Mouse (Mus musculus) c-Kit-negative CD71-positive TER-119-positive erythroid progenitor cells, embryonic 14.5 days (primary cell): ENCODE data around the gene Slc7a7.

Experiments used
- DNase-seq: peaks from one replicate; pipeline ENCODE4 v3.0.0-alpha.2; 2013; ENCODE audit warnings: low read depth, low spot score

The Slc7a7 gene

DNA sequence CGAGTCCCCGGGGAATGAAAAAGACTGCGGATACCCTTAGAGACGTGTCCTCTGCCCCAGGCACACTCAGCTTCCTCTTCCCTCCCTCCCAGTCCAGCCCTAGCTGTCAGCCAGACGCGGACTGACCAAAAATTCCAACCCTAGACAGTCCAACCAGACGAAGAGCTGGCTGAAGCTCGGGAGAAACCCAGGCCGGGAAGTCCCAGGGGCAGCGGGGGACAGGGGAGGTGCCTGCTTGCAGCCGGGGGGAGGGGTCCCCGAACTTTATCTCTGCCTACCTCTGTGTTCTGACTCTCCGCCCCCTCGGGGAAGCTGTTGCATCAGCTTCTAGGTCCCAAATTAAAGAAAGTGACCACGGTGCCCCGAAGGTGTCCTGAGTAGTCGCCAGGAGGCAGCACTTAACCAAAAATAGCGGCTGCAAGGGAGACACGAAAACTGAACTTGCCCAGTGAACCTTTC lies at the start of gene Slc7a7:
Gene Slc7a7 (minus strand): TSS at position 158 of the 459 bp plus-strand sequence.
- no peak for DNase-seq

DNA sequence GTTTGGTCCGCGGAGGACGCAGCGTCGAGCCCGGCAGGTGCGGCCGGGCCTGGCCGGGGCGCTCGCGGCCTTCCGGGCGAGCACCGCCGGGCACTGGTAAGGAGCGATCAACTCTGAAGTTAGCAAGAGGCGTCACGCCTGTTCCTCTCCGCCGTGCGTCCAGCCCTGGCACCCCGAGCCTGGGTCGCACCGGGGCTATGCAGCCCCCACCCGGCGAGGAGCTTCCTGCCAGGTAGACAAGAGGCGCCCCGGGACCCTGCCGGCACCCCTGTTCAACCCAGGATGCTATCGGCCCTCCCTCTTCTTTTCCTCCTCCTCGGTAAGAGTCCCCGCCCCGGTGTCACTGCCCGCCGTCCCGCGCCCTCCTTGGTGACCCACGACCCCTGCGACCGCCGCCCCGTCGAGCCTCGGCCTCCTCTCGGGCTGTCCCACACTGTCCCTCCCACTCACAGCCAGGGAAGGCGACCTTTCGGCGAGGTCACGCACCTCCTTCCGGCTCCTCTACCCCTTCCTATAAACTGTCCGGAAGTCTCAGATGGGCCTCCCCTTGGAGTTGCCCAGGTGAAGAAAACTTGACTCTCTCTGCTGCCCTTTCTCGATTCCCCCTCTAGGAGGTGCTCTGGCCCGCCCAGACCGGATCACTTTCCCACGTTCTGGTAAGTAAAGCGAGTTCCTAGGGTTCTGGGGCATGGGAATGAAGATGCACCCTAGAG lies 46.9 kb upstream of the Slc7a7 start:
- peak; percentile 65 for DNase-seq

DNA sequence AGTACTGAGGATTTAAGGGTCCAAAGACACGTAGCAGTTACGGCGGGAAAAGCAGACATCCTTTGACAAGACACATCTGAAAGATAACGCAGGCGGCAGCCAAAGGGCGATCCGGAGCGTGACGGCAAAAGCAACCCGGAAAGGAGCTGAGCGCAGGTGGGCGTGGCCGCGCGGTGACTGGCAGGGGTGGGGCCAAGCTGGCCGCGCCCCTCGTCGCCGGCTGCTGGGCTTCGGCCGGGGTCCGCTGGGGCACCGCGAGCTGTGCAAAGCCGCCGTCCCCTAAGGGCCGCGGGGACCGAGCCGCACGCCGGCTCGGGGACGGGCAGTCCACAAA lies 46.3 kb upstream of the Slc7a7 start, which contains the start of gene Lrp10:
Gene Lrp10 (plus strand): TSS at position 179 of the 334 bp plus-strand sequence.
- DNase-seq, result peak; percentile 87

DNA sequence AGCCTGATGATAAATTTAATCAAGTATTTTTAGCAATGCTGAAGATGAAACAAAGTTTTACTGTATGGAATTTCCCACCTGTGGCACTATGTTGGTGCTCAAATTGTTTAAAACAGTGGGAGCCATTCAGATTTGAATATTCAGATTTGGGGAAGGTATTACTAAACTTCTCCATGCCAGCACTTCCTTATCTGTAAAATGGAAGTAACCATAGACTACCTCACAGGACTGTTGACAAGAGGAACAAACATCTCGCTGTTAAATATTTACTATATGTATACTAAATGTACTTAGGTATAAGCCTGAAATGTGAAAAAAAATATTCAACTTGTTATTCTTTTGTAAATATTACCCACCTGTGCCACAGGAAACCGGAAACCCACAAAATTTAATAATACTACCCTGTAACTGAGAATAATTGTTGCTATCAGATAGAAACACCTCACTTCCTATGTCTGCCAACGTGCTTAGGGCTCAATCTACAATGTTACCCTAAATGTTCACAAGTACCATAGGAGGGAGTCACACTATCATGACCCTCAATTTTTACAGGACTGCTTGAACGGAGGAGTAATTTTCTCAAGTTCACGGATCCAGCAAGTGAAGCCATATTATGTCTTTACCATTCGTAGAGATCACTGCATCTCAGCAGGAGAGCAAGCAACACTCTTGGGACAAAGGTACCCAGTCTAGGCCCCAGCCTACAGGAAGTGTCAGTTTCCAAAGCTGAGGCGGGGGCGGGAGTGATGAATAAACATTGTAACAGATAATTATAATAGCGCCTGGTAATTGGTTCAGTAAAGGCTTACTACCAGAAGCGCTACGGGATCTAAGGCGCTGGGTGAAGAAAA lies 45.8 kb upstream of the Slc7a7 start:
- DNase-seq, result peak; percentile 11

DNA sequence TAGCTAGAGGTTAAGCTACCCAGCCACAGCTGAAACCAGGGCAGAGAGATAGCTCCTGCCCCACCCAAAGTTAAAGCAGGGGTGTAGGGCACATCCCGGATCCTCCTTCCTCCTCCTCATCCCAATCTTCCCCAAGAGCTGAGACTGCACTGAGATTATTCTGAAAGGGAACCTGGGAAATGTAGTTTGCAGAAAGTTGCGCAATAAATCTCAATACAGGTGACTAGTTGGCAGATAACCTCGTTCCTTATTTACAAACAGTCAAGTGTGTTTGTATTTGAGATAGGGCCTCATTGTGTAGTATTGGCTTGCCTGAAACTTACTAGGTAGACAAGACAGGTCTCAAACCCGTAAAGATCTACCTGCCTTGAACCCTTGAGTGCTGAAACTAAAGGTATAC lies 44.6 kb upstream of the Slc7a7 start:
- DNase-seq, result no peak

DNA sequence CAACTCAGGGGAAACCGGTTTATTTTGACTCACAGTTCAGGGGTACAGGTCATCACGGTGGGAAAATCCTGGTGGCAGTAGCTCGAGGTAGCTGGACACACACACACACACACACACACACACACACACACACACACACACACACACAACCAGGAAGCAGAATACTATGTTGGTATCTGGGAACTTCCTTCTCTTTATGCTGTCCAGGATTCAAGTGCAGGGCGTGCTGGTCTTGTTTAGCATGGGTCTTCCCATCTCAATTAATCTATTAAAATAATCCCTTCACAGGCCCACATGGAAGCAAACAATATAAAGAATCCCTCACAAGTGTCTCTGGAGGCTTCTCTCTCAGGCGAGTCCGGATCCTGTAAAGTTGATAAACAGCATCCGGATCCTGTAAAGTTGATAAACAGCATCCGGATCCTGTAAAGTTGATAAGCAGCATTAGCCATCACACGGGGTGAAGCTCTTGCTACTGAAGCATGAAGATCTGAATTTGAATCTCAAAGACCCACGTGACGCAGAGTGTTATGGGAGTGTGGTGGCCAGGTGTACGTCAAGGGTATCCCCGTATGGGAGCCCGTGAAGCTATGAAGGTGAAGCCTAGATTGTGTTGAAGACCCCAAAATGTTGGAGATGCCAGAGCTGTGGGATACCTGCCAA lies 40.5 kb upstream of the Slc7a7 start:
- DNase-seq, result no peak

DNA sequence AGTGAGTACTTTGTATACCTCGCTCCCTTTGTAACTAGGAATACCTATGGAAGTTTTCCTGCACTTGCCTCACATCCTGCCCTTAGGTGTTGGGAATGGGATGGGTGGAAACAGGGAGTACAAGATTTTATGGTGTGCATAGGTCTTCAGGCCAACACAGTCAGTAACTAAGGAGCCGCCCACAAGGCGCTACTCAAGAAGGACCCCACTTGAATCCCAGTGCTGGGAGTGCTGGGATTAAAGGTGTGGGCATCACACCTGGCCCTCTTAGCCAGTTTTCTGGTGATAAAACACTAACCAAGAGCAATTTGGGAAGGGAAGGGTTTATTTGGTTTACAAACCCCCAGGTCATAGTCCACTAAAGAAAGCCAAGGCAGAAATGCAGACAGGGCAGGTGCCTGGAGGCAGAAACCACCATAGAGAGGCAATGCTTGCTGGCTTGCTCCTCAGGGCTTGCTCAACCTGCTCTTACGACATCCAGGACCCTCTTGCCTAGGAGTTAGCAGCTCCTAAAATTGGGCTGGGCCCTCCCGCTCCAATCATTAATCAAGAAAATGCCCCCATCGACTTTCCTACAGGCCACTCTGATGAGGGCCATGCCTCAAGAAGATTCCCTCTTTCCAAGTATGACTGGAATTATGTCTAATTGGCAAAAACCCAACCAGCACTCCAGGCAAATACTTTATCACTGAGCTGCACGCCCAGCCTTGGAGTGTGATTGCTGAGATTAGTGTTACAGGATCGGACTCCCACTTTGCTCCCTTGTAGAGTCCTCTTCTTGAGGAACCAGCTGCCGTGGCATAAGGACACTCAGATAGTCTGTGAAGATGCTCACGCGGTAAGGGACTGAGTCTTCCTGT lies 37.3 kb upstream of the Slc7a7 start:
- no peak for DNase-seq

DNA sequence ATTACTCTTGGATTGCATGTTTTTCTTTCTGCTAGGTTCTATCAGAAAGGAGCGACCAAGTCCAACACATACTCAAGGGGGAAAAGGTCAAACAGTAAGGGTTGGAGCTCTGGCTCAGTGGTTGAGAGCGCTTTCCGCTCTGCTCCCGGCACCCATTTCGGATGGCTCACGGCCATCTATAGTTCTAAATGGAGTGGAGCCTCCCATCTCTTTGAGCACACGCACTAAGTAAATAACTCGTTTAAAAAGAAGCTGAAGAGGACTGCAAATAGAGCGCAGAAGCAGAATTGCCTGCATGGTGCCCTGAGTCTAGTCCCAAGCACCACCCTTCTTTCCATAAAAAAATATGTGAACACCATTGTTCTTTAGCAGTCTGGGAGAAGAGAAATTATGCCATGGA lies 36.0 kb upstream of the Slc7a7 start:
- DNase-seq, result no peak

DNA sequence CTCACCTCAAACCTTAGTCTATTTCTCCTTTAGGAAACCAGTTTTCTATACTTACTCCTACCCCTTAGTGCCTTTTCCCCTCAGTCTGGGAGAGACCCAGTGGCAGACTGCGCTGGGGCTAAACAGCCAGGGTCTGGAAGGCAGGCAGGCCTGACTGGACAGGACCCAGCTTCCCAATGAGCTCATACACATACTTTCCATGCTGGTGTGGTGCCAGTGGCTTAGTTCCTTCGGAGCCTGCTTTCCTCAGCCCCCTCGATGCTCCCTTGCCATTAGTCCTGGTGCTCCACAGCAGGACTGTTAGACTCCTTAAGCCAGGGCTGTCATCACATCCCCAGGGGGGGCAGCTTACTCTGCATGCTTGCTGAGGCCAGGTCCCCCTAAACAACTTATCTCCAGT lies 27.9 kb upstream of the Slc7a7 start:
- DNase-seq, result no peak

DNA sequence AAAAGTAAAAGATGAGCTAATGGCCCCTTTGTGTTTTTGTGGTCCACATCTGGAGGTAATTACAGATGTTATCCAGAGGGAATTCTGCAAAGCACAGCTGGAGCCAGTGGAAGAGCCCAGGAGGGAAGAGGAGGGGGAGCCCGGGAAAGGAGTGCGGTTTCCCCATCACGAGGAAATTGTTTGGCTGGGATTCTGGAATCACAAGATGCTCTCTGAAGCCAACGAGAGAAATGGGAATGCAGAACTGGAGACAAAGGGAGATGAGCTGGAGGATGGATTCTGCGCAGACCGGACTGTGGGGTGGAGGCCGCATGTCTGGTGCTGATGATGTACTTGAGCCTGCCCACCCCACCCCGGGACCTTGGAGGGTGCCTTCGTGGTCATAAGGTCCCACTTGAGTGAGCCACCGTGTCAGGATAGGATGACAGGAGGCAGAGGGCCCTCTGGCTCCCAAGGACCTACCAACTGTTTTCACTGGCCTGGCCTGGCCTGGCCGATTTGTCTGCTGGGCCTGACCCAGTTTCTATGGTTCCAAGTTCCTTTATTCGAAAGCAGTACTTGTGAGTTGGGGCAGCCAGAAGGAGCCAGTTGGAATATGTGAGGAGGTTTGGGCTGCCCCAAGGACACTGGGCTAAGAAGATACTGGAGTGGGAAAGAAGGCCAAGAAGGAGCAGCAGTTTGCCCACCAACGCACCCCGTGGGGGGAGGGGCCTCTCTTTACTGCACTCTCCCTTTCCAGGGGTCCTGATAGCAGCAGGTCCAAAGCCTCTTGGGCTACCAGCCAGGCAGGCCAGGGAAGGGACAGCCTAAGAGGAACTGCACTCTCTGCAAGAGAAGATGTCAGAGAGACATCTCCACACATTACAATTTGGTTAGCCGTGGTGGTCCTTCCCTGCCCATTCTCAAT lies 26.4 kb upstream of the Slc7a7 start:
- no peak for DNase-seq

DNA sequence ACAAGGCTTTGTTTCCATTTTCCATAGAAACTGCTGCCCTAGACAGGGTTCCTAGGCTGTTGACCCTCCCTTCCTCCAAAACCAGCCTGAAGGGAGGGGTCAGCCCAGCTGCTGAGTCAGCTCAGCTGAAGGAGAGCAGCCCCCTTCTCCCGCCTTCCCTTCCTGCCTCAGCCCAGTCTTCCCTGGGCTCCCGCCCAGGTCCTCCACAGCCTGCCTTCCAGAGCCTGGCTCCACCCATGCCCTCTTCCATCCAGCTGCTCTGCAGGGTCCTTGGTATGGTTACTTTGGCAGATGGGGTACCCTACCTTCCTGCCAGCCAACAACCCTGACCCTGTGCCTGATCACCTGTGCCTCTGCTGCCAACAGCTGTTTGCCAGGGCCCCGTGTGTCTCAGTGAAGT lies 25.6 kb upstream of the Slc7a7 start:
- no peak for DNase-seq

DNA sequence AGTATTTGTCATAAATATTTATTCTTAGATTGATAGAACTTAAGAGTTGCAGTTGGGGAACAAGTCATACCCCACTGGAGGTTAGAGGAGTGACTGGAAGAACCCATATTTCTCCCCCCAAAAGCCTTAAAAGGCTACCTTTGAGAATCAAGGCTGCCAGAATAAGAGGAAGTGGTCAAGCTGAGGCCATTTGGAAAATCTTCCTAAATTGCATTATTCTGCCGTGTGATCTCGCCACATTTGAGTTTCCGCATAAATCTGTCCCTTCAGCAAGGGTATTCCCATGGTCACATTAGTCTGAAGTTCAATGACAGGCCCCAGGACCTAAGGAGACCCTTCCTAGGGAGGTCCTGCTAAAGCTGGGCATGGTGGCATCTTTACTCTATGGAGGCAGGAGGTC lies 25.0 kb upstream of the Slc7a7 start:
- no peak for DNase-seq

DNA sequence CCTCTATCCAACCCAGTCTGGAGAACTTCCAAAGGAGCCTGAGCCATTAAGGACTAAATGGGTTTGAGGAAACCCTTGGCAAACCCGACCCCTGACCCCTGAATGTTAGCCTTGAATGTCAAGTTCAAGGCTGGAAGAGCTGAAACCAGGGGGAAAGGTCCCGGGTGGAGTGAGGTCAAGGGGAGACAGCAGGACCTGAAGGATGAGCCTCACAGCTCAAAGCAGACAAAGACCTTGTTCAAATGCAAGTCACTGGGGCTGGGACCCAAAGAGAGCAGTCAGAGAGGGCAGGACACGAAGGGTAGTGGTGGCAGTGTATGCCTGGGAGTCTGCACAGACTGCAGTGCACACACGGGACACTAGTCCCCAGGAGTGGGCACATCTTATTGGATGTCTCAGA lies 23.8 kb upstream of the Slc7a7 start:
- no peak for DNase-seq

DNA sequence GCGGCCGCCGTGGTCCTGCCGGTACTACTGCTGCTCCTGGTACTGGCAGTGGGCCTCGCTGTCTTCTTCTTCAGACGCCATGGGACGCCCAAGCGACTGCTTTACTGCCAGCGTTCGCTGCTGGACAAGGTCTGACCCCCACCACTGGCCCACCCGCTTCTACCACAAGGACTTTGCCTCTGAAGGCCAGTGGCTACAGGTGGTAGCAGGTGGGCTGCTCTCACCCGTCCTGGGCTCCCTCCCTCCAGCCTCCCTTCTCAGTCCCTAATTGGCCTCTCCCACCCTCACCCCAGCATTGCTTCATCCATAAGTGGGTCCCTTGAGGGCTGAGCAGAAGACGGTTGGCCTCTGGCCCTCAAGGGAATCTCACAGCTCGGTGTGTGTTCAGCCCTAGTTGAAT lies 23.0 kb upstream of the Slc7a7 start:
- no peak for DNase-seq

DNA sequence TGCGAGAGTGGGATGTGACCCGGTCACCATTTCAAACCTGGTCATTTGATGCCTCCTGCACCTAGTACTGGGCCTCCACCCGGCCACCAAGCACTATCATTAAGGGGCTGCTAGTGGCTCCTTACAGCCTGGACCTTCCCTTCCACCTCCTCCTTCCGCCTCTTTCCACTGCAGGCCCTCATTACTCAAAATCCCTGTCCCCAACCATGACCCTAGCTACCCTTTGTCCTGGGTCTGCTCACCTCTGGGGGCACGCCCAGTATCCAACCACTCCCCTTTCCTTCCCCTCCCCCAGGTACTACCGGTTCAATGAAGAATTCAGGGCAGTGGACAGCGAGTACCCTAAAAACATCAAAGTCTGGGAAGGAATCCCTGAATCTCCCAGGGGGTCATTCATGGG lies 22.0 kb upstream of the Slc7a7 start:
- DNase-seq, result no peak

DNA sequence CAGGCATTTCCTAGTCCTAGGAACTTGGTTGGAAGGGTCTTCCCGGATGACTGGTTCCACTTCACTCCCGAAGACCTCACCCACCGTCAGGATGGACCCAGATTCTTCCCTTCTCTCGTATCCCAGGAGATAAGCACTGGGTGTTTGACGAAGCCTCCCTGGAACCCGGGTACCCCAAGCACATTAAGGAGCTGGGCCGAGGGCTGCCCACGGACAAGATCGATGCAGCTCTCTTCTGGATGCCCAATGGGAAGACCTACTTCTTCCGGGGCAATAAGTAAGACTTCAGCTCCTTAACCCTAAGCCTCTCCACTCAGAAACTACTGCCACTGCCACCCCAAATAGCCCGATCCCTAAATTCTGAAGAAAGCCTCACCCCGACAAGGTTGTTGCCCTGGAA lies 21.6 kb upstream of the Slc7a7 start:
- no peak for DNase-seq

DNA sequence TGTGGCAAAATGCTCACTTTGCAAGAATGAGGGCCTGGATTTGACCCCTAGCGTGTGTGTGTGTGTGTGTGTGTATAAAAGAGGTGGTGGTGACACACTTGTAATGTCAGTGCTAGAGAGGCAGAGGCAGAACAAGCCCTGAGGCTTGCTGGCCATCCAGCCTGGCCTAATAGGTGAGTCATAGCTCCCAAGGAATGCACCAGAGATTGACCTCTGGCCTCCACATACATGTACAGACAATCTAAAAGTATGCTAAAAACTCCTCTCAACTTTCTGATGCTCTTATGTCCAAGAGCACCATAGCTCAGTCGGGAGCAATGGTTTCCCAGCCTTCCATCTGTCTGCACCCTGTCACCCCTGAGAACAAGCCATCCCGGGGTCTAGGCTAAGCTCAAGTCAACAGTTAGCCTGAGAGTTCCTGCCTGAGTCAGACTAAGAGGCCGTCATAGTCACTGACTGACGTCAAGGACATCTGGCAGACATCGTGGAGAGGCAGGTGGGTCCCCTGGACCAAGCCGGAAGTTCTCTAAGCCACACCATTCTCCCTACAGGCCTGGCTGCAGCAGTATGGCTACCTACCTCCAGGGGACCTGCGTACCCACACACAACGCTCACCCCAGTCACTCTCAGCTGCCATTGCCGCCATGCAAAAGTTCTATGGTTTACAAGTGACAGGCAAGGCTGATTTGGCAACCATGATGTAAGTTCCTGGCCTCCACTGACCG lies 17.8 kb upstream of the Slc7a7 start:
- no peak for DNase-seq

DNA sequence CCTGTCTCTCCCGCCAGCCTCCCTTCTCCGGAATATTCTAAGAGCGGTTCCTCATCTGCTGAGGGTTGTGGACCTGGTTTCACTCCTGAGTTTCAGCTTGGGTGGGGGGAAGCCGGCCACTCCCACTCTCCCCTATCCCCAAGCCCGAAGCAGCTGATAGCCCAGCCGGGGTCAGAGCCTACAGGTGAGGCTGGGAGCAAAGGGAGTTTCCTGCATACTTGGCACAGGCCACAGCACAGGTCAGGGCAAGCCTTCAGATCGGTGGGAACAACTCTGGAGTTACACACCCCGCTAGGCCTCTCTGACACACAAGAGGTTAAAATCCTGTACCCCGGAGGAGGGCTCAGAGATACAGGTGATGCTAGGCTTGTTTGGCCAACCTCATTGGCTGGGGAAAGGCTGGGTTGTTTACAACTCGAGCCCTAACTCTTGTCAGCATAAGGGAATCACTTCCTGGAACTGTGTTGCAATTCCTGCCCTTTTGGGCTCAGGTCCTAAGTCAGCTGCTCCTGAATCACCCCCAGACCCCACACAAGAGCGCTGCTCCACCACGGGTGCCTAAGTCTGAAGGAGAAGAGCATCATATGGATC lies 16.5 kb upstream of the Slc7a7 start:
- no peak for DNase-seq
